Mouse (Mus musculus): ENCODE results near the gene Dao. TPM values are rescaled to one million over a fixed set of nuclear protein-coding genes. Genes with fewer than 3 reads are reported as not detected.

The Dao gene
- total RNA-seq (2023; ENCODE audit: inconsistent age): 0.78 TPM in 1 of 4 replicates, not detected in the others

GRCm38 (mm10) chr5:114003542-114003941 is at the start of gene Dao:
Gene Dao, plus strand, starts transcription at chr5:114003703.

GRCm38 (mm10) chr5:113993487-113994465 is 9.7 kb upstream of the Dao start, which contains the start of gene Ssh1:
Gene Ssh1, minus strand, starts transcription at chr5:113993894.

GRCm38 (mm10) chr5:114065161-114065560 is 61.7 kb downstream of the Dao start, which contains the start of gene Usp30:
Gene Usp30, plus strand, starts transcription at chr5:114065461.

Other genes with a start within 250 kb of the Dao start
- gene Sart3, start 231.2 kb upstream of the Dao start, total RNA-seq (2023; ENCODE audit: inconsistent age): 62.9 to 74.1 TPM (median 71.2 TPM) in 4 replicates
- 64.8 to 68.4 TPM (median 67.7 TPM) in 4 replicates for gene Iscu, start 231.0 kb upstream of the Dao start, total RNA-seq (2023; ENCODE audit: inconsistent age)
- not detected in 4 replicates for gene Tmem119, start 203.2 kb upstream of the Dao start, total RNA-seq (2023; ENCODE audit: inconsistent age)
- 48.5 to 50.7 TPM (median 49.1 TPM) in 4 replicates for gene Selplg, start 171.1 kb upstream of the Dao start, total RNA-seq (2023; ENCODE audit: inconsistent age)
- 47.1 to 73.5 TPM (median 58.3 TPM) in 4 replicates for gene Coro1c, start 94.9 kb upstream of the Dao start, total RNA-seq (2023; ENCODE audit: inconsistent age)
- 64.9 to 72.2 TPM (median 68.2 TPM) in 4 replicates for gene Ssh1, start 9.8 kb upstream of the Dao start, total RNA-seq (2023; ENCODE audit: inconsistent age)
- gene Usp30, start 61.8 kb downstream of the Dao start, total RNA-seq (2023; ENCODE audit: inconsistent age): 22.4 to 27.3 TPM (median 24.8 TPM) in 4 replicates
- gene Svop, start 87.9 kb downstream of the Dao start, total RNA-seq (2023; ENCODE audit: inconsistent age): not detected in 4 replicates
- 5.0 to 7.3 TPM (median 6.5 TPM) in 4 replicates for gene Alkbh2, start 124.5 kb downstream of the Dao start, total RNA-seq (2023; ENCODE audit: inconsistent age)
- 20.4 to 26.0 TPM (median 22.7 TPM) in 4 replicates for gene Ung, start 126.7 kb downstream of the Dao start, total RNA-seq (2023; ENCODE audit: inconsistent age)
- 2.7 to 3.8 TPM (median 3.1 TPM) in 4 replicates for gene Acacb, start 142.8 kb downstream of the Dao start, total RNA-seq (2023; ENCODE audit: inconsistent age)